Mouse (Mus musculus) G1E-ER4 (cell line): ENCODE results near the gene Eif2s2. TPM values are rescaled to one million over a fixed set of nuclear protein-coding genes. Genes with fewer than 3 reads are reported as not detected.

Experiments used
- GATA1 ChIP-seq: IDR thresholded peaks from one replicate; pipeline ENCODE4 v1.8.0; 2012; ENCODE audit warnings: low read length, inconsistent platforms
- polyA plus RNA-seq: library from polyadenylated mRNA; stranded (reverse); fragments of >175 nt; gene quantifications from 2 replicates; pipeline ENCODE4 v1.2.3, GENCODE M21; 2012

The Eif2s2 gene
- polyA plus RNA-seq = 9.5 and 10.0 TPM in 2 replicates

- no peak for TF ChIP-seq GATA1
Observed at GRCm38 (mm10) chr2:154892201-154893044, at the start of gene Eif2s2. Eif2s2 (minus strand) TSS chr2:154892935.

DNA sequence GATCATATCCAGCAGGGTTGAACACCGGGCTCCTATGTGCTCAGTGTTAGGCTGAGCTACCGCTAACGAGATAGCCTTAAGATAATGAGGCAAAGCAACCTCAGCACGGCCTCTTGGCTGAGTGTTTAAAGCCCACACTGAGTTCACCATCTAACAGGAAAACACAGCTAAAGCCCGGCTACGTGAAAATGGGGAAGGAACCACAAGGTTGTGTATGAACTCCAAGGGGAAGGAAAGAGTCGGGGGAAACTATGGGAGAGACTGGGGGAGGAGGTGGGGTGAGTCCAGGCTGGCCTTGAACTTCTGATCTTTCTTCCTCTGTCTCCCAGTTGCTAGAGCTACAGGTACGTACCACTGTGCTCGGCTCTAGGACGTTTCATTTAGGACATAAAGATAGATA, 49.2 kb upstream of the Eif2s2 start:
- no peak for TF ChIP-seq GATA1

DNA sequence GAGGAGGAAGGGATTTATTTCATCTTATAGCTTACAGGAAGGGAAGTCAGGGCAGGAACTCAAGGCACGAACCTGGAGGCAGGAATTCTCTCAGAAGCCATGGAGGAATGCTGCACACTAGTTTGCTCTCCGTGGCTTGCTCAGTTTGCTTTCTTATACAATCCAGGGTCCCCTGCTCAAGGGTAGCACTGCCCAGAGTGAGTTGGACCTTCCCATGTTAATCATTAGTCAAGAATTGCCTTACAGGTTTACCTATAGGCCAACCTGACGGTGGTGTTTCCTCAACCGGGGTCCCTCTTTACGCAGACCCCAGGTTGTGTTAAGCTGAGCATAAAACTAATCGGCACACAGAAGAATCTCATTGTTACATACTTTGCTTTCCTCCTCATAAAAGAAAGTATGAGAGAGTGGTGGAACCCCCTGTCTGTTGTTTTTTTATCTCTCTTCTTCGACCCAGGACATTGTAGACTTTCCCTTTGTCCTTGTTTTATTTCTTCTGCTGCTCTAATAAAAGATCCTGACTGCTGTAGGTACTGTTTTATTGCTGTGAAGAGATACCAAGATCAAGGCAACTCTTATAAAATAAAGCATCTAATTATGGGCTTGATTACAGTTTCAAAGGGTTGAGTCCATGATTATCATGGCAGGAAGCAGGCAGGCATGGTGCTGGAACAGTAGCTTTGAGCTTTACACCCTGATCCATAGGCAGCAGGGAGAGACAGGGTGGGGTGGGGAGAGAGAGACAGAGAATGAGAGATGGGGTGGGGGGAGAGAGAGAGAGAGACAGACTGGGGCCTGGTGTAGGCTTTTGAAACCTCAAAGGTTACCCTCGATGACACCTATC, 45.0 kb upstream of the Eif2s2 start:
- no peak for TF ChIP-seq GATA1

DNA sequence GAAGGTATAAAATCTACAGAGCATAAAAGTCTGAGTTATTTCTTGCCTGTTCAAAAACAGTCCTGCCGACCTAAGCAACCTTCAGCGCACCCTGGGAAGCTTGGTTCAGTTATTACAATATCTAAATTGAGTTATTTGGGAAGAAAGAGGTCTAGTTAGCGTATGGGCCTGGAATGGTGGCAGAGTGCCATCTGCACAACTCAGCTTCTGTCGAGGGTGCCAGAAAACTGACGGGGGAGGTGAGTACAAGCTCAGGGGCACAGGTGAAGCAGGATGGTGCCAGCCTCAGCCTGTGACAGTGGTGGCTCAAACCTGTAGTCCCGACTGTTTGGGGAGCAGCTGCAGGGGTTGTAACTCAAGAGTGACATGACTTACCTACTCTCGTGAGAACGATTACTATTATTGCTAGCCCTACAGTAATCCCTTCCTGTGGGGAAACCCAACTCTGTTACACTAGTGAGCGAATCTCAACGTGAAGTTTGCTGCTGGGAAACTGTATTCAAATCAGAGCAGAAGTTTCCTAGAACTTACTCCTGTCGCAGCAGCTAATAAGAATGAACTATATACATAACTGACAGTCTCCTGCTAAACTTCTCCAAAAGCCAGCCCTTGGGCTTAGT, 43.9 kb upstream of the Eif2s2 start:
- TF ChIP-seq GATA1 = no peak

GRCm38 (mm10) chr2:154936106-154936505, 43.4 kb upstream of the Eif2s2 start:
- no peak for TF ChIP-seq GATA1

DNA sequence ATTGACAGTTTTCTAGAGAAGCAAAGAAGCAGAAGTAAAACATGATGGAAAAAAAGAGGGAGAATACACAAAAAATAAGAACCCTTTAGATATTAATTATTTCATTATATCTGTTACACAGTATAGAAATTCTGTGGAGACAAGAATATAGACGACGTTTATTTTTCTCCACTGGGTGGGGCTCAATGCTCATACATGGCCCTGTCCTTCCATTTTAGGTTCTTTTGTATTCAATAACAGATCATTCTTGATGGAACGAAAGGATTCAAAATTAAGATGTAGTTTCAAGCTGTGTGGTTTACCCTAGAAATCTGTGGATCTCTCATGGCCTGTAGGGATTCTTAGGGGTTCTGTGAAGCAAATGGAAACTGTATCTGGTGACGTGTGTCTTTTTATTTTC, 41.1 kb upstream of the Eif2s2 start:
- TF ChIP-seq GATA1 = no peak

GRCm38 (mm10) chr2:154928298-154928697, 35.6 kb upstream of the Eif2s2 start:
- no peak for TF ChIP-seq GATA1

GRCm38 (mm10) chr2:154926843-154927242, 34.1 kb upstream of the Eif2s2 start:
- TF ChIP-seq GATA1 = no peak

DNA sequence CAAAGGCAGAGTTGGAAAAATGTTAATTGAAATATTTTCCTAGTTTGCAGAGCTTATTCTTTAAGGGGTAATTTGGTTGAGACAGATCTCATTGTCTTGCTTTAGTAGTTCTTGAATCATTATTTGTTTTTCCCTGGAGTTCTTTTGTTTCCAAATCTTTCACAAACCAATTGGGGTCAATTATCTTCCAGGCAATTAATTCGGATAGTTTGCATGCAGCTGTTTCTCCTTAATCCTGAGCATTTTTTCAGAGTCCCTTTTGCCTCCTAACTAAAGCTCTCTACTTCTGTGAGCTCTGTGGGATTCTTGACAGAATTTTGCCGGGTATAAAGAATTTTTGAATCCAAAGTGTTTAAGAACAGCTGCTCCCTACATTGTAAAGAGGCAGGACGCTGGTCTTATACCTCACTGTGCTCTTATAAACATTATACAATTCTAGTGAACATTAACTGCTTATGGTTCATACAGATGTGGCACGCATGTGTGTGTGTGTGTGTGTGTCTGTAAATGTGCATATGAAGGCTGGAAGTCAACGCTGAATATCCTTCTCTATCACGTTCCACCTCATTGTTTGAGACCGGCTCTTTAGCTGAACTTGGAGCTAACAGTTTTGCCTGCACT, 32.8 kb upstream of the Eif2s2 start:
- TF ChIP-seq GATA1 = no peak

- no peak for TF ChIP-seq GATA1
Observed at GRCm38 (mm10) chr2:154920896-154921295, 28.2 kb upstream of the Eif2s2 start.

DNA sequence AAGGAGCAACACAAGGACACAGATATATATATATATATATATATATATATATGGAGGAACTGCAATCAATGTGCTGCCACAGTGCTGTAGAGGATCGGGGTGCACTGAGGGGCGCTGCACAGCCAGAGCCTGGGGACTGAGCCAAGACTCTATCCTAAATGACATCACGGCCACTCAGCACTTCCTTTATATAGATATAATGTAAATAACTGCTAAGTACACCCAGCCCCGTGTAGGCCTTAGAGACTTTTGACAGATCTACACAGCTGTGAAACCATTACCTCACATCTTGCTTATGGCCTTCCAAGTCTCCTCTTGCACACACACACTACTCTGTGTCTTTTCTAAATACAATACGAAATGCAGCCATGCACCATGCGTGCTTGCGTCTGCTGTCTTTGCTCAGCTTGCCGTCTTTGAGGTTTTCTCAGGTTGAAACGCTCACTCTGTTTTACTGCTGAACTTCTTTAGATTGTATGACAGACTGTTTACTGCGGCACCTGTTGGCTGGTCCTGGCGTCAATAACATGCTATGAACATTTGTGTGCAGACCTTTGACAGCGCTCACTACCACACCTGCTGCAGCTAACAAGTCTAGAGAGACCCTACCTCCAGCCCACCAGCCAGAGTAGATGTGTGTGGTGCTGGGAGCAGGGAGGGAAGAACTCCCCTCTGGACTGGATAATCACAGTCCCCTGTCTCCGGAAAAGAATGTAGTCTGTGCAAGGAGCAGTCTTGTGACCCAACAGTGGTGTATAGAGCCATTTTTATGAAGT, 25.3 kb upstream of the Eif2s2 start:
- TF ChIP-seq GATA1 = no peak

- TF ChIP-seq GATA1 = no peak
Observed at GRCm38 (mm10) chr2:154916547-154916946, 23.8 kb upstream of the Eif2s2 start.

DNA sequence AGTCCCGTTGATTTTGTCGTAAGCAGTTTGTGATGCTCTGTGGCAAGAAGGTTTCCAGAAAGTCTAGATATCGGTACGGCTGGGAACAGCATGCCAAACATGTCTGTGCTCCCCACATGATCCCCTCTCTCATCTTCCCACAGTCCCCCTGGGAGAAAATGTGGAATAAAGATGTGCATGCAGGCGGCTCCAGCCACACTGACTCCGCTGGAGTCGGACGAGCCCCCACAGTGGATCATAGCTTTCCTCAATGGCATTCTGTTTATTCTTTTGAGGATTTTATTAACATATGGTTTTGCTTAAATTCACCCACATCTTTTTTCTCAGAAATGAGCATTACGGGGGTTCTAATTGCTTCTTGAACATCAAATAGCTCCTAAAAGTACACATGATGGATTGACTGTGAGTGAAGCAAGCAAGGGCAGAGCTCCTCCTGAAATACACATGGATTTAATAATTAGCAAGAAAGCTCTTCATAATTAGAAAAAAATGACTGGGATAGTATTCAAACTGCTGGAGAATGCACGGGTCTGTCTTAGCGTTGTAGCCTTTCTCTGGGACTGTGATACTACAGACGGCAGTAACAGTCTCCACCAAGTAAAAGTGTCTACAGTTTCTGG, 23.3 kb upstream of the Eif2s2 start:
- no peak for TF ChIP-seq GATA1

DNA sequence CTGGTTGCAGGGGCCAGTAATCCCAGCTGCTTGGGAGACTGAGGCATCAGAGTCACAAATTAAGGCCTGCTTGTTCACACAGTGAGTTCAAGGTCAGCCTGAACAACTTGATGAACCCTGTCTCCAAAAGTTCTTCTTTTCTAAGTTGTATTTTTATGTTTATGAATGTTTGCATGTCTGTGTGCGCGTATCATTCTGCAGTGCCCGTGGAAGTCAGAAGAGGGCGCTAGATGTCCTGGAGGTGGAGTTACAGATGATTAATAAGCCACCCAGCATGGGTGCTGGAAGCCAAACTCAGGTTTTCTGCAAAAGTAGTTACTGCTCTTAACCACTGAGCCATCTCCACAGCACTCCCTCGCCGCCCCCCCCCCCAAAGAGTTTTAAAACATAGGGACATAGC, 17.1 kb upstream of the Eif2s2 start:
- TF ChIP-seq GATA1 = no peak

DNA sequence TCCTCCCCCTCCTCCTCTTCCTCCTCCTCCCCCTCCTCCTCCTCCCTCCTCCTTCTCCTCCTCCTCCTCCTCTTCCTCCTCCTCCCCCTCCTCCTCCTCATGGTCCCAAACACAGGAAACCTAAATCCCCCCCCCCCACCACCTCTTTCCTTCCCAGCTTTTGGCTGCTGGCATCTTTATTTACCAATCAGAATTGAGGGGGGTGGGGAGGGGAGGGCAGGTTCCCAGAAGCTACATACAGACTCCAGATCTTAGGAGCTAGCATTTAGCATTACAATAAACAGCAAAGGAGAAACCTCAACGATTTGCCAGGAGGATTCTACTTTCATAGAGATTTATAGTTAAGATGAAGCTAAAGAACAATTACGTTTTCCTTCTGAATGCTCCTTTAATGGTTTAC, 13.1 kb upstream of the Eif2s2 start:
- TF ChIP-seq GATA1 = no peak
